Mouse (Mus musculus): Measurements from ENCODE around the gene Lrrc74a. TPM values are rescaled to one million over a fixed set of nuclear protein-coding genes. Genes with fewer than 3 reads are reported as not detected.
A peak's percentile ranks its signal among the peaks of the same experiment; 100 is the strongest.

The Lrrc74a gene
- polyA plus RNA-seq, 1 experiment from 2014 or later = not detected

- H3K27ac ChIP-seq (replicated peaks) = no peak overlapping the region
- 51% methylated on average over 3 of the region's 3 CpGs for WGBS
- H3K4me3 ChIP-seq = no peak overlapping the region
- H3K9me3 ChIP-seq = no peaks in the 10 kb centered on the region
- no peaks in the 10 kb centered on the region for H3K36me3 ChIP-seq
- no peak for ATAC-seq (ENCODE audit: low FRiP score, low read depth)
- H3K4me1 ChIP-seq (replicated peaks) = peaks cover 38% of the 10 kb centered on the region
- H3K9ac ChIP-seq = no peak overlapping the region
- H3K4me2 ChIP-seq = no peak overlapping the region
- H3K27me3 ChIP-seq = no peaks in the 10 kb centered on the region
Measured at GRCm38 (mm10) chr12:86793830-86794229, 59.7 kb downstream of the Lrrc74a start.

- Histone ChIP-seq H3K9me3 (no peaks in the 10 kb centered on the region), H3K4me1 (replicated peaks) (peaks cover 43% of the 10 kb centered on the region), H3K27ac (replicated peaks) (no peak overlapping the region), H3K4me2 (no peak overlapping the region), H3K4me3 (no peak overlapping the region), H3K9ac (no peak overlapping the region), H3K36me3 (no peaks in the 10 kb centered on the region), H3K27me3 (no peaks in the 10 kb centered on the region)
- WGBS = 93% methylated on average over 11 of the region's 11 CpGs
- no peak for ATAC-seq (ENCODE audit: low FRiP score, low read depth)
Measured at GRCm38 (mm10) chr12:86794331-86794730, 60.2 kb downstream of the Lrrc74a start.

- H3K9me3 ChIP-seq = no peaks in the 10 kb centered on the region
- no peaks in the 10 kb centered on the region for H3K36me3 ChIP-seq
- no peak overlapping the region for H3K4me3 ChIP-seq
- peak overlapping the region; percentile 56; the same call in 1 of the 2 replicates for H3K27ac ChIP-seq (replicated peaks)
- no peaks in the 10 kb centered on the region for H3K27me3 ChIP-seq
- no peak overlapping the region for H3K9ac ChIP-seq
- ATAC-seq (ENCODE audit: low FRiP score, low read depth) = peak; percentile 20; the same call in 1 of the 2 replicates
- H3K4me1 ChIP-seq (replicated peaks) = peaks cover 47% of the 10 kb centered on the region
- WGBS = 56% methylated on average over 7 of the region's 7 CpGs
- H3K4me2 ChIP-seq = no peak overlapping the region
Measured at GRCm38 (mm10) chr12:86795076-86795837, 61.1 kb downstream of the Lrrc74a start.

GRCm38 (mm10) chr12:86795838-86796232, 61.7 kb downstream of the Lrrc74a start:
- peaks cover 47% of the 10 kb centered on the region for H3K4me1 ChIP-seq (replicated peaks)
- peak overlapping the region; percentile 56; the same call in 1 of the 2 replicates for H3K27ac ChIP-seq (replicated peaks)
- H3K9ac ChIP-seq = no peak overlapping the region
- 4% methylated on average over 4 of the region's 4 CpGs for WGBS
- no peak overlapping the region for H3K4me3 ChIP-seq
- H3K9me3 ChIP-seq = no peaks in the 10 kb centered on the region
- no peak overlapping the region for H3K4me2 ChIP-seq
- no peaks in the 10 kb centered on the region for H3K27me3 ChIP-seq
- peak; percentile 50; the same call in 1 of the 2 replicates for ATAC-seq (ENCODE audit: low FRiP score, low read depth)
- no peaks in the 10 kb centered on the region for H3K36me3 ChIP-seq

GRCm38 (mm10) chr12:86796351-86796750, 62.2 kb downstream of the Lrrc74a start:
- 0 out of 2 replicates have a peak overlapping the region, but pooled peaks have one; percentile 49 for H3K27ac ChIP-seq (replicated peaks)
- H3K4me3 ChIP-seq = no peak overlapping the region

GRCm38 (mm10) chr12:86797771-86798170, 63.6 kb downstream of the Lrrc74a start:
- no peak overlapping the region for H3K4me2 ChIP-seq
- H3K36me3 ChIP-seq = no peaks in the 10 kb centered on the region
- H3K4me1 ChIP-seq (replicated peaks) = peaks cover 63% of the 10 kb centered on the region
- no peak overlapping the region for H3K27ac ChIP-seq (replicated peaks)
- no peak overlapping the region for H3K4me3 ChIP-seq
- 80% methylated on average over 4 of the region's 4 CpGs for WGBS
- ATAC-seq (ENCODE audit: low FRiP score, low read depth) = no peak
- no peaks in the 10 kb centered on the region for H3K27me3 ChIP-seq
- H3K9me3 ChIP-seq = no peaks in the 10 kb centered on the region
- H3K9ac ChIP-seq = no peak overlapping the region

More at GRCm38 (mm10) chr12:86796351-86796750, 62.2 kb downstream of the Lrrc74a start:
- peaks cover 49% of the 10 kb centered on the region for H3K4me1 ChIP-seq (replicated peaks)
- H3K27me3 ChIP-seq = no peaks in the 10 kb centered on the region
- no peak for ATAC-seq (ENCODE audit: low FRiP score, low read depth)
- H3K4me2 ChIP-seq = no peak overlapping the region
- no peaks in the 10 kb centered on the region for H3K36me3 ChIP-seq
- no peaks in the 10 kb centered on the region for H3K9me3 ChIP-seq
- 75% methylated on average over 3 of the region's 3 CpGs for WGBS
- H3K9ac ChIP-seq = peak overlapping the region; percentile 29; the same call in 1 of the 2 replicates

- Histone ChIP-seq H3K27ac (replicated peaks) (peak overlapping the region; percentile 89), H3K4me2 (peak overlapping the region; percentile 33), H3K36me3 (no peaks in the 10 kb centered on the region), H3K4me1 (replicated peaks) (peaks cover 66% of the 10 kb centered on the region), H3K4me3 (no peak overlapping the region), H3K27me3 (no peaks in the 10 kb centered on the region), H3K9ac (peak overlapping the region; percentile 41; the same call in 1 of the 2 replicates), H3K9me3 (no peaks in the 10 kb centered on the region)
- no peak for ATAC-seq (ENCODE audit: low FRiP score, low read depth)
- WGBS = 12% methylated on average over 14 of the region's 14 CpGs
Measured at GRCm38 (mm10) chr12:86798773-86799540, 64.8 kb downstream of the Lrrc74a start.

- no peak for ATAC-seq (ENCODE audit: low FRiP score, low read depth)
- H3K9me3 ChIP-seq = no peaks in the 10 kb centered on the region
- no peak overlapping the region for H3K9ac ChIP-seq
- H3K4me1 ChIP-seq (replicated peaks) = peaks cover 71% of the 10 kb centered on the region
- H3K27me3 ChIP-seq = no peaks in the 10 kb centered on the region
- peak overlapping the region; percentile 89 for H3K27ac ChIP-seq (replicated peaks)
- H3K4me3 ChIP-seq = no peak overlapping the region
- H3K4me2 ChIP-seq = no peak overlapping the region
- 85% methylated on average over 7 of the region's 7 CpGs for WGBS
- H3K36me3 ChIP-seq = no peaks in the 10 kb centered on the region
Measured at GRCm38 (mm10) chr12:86799786-86800185, 65.6 kb downstream of the Lrrc74a start.

GRCm38 (mm10) chr12:86800336-86800735, 66.2 kb downstream of the Lrrc74a start:
- Histone ChIP-seq H3K27me3 (no peaks in the 10 kb centered on the region), H3K4me3 (no peak overlapping the region), H3K4me2 (no peak overlapping the region), H3K9me3 (no peaks in the 10 kb centered on the region), H3K36me3 (no peaks in the 10 kb centered on the region), H3K9ac (no peak overlapping the region), H3K4me1 (replicated peaks) (peaks cover 75% of the 10 kb centered on the region), H3K27ac (replicated peaks) (peak overlapping the region; percentile 97)
- WGBS = 32% methylated on average over 4 of the region's 4 CpGs
- ATAC-seq (ENCODE audit: low FRiP score, low read depth) = no peak

GRCm38 (mm10) chr12:86800765-86801147, 66.6 kb downstream of the Lrrc74a start:
- ATAC-seq (ENCODE audit: low FRiP score, low read depth) = peak; percentile 12
- whole genome bisulfite sequencing = under 1% methylated on average over 7 of the region's 7 CpGs
- Histone ChIP-seq H3K4me3 (no peak overlapping the region), H3K27me3 (no peaks in the 10 kb centered on the region), H3K4me1 (replicated peaks) (peaks cover 75% of the 10 kb centered on the region), H3K9ac (0 out of 2 replicates have a peak overlapping the region, but pooled peaks have one; percentile 3), H3K27ac (replicated peaks) (peak overlapping the region; percentile 97), H3K4me2 (peak overlapping the region; percentile 41), H3K36me3 (no peaks in the 10 kb centered on the region), H3K9me3 (no peaks in the 10 kb centered on the region)

- H3K36me3 ChIP-seq = no peaks in the 10 kb centered on the region
- peak overlapping the region; percentile 41 for H3K4me2 ChIP-seq
- H3K27ac ChIP-seq (replicated peaks) = peak overlapping the region; percentile 97
- WGBS = 1% methylated on average over 23 of the region's 23 CpGs
- H3K9me3 ChIP-seq = no peaks in the 10 kb centered on the region
- peak; percentile 81 for ATAC-seq (ENCODE audit: low FRiP score, low read depth)
- peaks cover 76% of the 10 kb centered on the region for H3K4me1 ChIP-seq (replicated peaks)
- no peaks in the 10 kb centered on the region for H3K27me3 ChIP-seq
- H3K4me3 ChIP-seq = peak overlapping the region; percentile 1; the same call in 1 of the 2 replicates
- H3K9ac ChIP-seq = peak overlapping the region; percentile 24
Measured at GRCm38 (mm10) chr12:86801148-86802004, 67.2 kb downstream of the Lrrc74a start.
